Mouse (Mus musculus) sigmoid colon, adult 10 weeks (tissue): Measurements from ENCODE around the gene Arl6ip6. TPM values are rescaled to one million over a fixed set of nuclear protein-coding genes. Genes with fewer than 3 reads are reported as not detected.

ENCODE experiments used
- polyA plus RNA-seq: library from polyadenylated mRNA; stranded (reverse); fragments of 350-450 nt; fragmentation: Illumina TruSeq; extraction: RNeasy Lipid Tissue Mini Kit (QIAGEN cat#74804); gene quantifications from one replicate; pipeline ENCODE4 v1.2.3, GENCODE M21; 2014; ENCODE audit warnings: low read depth, low replicate concordance

The Arl6ip6 gene
- polyA plus RNA-seq: 69.3 TPM

GRCm38 (mm10) chr2:53191523-53192220, at the start of gene Arl6ip6:
TSS of gene Arl6ip6 (plus strand) at chr2:53191726.

GRCm38 (mm10) chr2:53190684-53191511, 628 bp upstream of the Arl6ip6 start, which contains the start of gene Prpf40a:
TSS of gene Prpf40a (minus strand) at chr2:53191284.

Other genes with a start within 250 kb of the Arl6ip6 start
- gene Prpf40a, start 442 bp upstream of the Arl6ip6 start, polyA plus RNA-seq: 298 TPM